Mouse (Mus musculus): ENCODE data around the gene Ptch1. TPM values are rescaled to one million over a fixed set of nuclear protein-coding genes. Genes with fewer than 3 reads are reported as not detected.

The Ptch1 gene
- 38.6 and 39.5 TPM in 2 replicates for total RNA-seq (2021)
- long read RNA-seq, experiment 1, partial matches to known transcripts, result 4 of 19 reads
- long read RNA-seq, experiment 1, other reads (novel, unspliced or antisense), result 15 of 19 reads
- long read RNA-seq, experiment 2, full-length matches to known transcripts, result 1 of 29 reads
- long read RNA-seq, experiment 2, partial matches to known transcripts, result 3 of 29 reads
- long read RNA-seq, experiment 2, other reads (novel, unspliced or antisense), result 25 of 29 reads

DNA sequence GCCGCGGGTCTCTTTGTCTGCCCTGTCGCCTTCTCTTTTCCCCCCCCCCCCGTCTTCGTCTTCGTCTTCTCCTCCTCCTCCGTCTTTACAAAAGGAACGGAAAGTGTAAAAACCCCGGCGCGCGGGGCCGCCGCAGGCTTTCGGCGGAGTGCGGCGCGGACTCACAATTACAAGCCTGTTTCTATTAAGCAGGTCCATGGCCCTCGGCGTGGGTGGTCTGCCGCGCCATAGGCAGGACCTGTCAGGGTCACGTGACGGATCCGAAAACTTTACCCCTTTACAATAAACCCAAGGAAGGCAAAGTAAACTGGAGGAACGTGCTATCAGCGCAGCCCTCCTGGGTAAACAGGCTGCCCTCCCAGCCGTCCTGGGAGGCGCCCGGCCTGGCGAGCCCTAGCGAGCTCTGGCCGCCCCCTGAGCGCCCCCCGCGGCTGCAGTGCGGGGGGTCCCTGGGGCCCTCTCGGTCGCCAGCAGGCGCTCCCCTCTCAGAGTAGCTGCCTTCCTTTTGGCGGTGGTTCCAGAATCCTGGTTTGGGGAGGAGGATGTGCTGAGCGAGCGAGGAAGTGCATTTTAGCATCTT lies at the start of gene Ptch1:
TSS of gene Ptch1 (minus strand) at position 343 of the 580 bp plus-strand sequence.
- peak; percentile 35 for DNase-seq

DNA sequence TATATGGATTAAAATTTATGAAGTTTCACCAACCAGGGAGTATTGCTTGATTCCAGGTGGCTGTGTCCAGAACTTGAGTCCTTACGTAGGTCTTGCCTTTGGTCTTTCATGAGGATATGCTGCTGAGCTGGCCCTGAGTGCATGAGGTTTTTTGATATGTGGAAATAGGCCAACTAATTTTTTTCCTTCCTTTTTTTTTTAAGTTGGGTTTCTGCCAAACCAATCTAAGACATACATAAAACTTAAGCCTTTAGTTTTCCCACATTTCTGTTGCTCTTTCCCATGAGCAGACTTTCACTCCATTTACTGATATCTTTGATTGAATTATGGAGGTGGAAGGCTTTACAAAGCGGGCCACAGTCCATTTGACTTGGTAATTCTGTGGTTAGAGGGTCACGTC lies 47.9 kb upstream of the Ptch1 start:
- DNase-seq, result no peak

DNA sequence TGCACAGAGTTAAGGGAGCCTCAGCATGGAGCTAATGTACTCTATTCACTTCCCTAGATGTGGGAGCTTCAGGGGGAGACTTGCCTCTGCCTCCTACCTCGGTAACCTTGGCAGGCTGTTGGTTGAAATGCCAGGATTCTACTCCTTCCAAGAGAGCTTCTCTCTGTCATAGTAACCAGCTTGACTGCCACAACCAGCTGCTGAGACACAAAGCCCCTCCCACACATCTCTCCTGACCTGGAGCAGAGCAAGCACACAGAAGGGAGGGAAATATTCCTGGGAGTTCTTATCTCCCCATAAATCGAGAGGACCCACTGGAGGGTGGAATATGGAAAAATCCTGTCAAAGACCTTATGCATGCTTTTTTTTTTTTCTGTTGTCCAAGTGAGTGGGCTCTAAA lies 39.8 kb upstream of the Ptch1 start:
- no peak for DNase-seq

DNA sequence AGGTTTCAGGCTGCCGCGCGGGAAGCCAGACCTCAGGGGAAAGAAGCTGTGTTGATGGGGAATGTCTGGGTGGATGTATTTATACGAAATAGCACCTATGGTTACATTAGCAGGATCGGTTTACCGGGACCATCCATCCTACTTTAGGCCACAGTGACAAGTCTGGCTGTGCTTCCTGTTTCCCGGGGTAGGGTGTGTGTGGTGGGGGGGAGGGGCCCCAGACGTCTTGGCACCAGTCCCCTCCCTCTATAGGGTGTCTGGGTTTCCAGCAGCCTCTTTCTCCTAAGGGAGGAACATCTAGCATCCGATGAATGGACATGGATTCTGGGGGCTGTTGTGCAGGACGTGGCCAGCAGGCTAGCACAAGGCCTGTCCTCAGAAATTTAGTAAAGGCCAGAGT lies 36.3 kb upstream of the Ptch1 start:
- no peak for DNase-seq

DNA sequence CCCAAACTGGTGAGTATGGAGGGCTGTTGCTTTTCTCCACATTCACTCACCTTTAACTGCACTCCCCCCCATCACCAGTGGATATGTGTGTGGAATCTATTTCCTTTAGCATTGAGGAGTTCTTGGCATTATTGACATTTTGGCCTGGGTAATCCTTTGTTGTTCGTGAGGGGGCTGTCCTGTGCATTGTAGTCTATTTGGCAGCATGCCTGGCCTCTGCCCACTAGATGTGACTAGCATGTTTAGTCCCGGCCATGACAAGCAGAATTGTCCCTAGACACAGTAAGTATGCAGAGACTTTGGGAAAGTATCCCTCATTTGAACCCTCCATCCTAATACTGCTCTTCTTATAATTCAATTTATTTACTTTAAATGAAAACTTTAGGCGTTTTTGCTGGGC lies 24.2 kb upstream of the Ptch1 start:
- DNase-seq, result no peak

DNA sequence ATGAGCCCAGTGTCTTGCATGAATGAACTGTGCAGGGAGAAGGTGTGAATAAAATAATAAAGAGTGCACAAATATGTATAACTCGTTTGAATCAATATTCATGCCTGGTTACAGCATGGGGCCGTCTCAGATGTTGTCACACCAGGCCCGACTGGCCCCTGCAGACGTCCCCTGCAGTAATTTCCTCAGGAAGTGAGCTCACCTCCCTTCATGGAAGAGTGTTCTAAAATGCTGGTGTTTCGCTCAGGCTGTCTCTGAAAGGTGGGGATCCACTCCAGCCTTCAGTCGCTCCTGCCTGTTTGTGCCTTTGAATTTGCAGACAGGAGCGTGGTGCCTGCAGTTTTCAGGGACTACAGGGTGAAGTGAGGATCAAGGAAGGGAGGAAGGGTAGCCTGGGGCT lies 22.5 kb upstream of the Ptch1 start:
- DNase-seq, result no peak

DNA sequence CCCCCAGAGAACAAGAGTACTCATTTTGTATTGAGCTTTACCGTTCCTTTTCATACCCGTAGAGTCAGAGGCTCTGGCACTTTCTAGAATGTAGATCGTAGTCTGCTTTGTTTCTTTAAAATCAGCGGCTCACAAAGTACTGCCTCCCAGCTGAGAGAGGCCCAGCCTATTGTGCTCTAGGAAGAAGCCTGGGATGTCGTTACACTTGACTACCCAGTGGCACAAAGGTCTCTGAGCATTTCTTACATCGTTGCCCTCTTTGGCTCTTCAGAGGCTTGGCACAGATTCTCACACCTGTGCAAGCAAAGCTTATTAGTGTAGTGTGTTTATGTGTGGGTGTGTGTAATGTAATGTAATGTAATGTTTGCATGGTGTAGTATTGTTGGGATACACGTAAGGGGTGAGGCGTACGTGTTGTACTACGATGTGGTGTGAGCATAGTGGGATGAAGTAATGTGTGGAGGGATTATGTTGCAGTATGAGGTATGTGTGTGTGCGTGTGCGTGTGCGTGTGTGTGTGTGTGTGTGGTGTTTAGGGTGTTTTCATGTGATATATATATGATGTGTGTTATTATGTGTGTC lies 20.2 kb upstream of the Ptch1 start:
- no peak for DNase-seq

DNA sequence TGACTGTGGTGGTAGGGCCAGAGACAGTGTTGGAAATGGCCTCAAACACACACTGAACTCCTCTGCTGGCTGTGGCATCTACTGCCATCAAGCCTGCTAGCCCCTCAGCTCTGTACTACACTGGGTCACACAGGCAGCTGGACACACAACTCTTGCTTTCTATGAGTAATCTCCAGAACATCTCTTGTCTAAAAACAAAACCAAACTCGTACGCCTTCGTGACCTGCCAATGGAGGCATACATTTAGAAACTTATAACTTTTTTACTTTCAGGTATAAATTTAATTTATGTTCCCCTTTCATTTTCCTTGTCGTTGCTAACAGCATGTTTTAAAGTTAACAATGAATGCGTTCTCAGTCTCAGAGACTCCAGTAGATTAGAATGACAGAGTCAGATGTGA lies 19.4 kb upstream of the Ptch1 start:
- no peak for DNase-seq

DNA sequence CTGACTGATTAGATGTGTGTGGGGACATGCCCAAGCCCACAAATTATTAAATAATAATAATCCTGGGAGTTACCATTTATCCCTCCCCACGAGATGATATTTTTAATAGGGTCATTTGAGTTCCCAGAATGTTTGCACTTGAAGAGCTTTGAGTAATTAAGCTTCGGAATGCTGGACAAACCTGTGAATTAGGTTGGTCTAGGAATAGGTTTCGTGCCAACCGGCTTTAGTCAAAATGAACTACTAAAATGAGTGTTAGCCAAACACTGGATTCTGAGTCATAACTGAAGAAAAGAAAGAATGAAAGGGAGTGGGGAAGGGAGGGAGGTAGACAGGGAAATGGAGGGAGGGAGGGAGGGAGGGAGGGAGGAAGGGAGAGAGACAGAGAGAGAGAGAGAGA lies 1.2 kb upstream of the Ptch1 start:
- no peak for DNase-seq

DNA sequence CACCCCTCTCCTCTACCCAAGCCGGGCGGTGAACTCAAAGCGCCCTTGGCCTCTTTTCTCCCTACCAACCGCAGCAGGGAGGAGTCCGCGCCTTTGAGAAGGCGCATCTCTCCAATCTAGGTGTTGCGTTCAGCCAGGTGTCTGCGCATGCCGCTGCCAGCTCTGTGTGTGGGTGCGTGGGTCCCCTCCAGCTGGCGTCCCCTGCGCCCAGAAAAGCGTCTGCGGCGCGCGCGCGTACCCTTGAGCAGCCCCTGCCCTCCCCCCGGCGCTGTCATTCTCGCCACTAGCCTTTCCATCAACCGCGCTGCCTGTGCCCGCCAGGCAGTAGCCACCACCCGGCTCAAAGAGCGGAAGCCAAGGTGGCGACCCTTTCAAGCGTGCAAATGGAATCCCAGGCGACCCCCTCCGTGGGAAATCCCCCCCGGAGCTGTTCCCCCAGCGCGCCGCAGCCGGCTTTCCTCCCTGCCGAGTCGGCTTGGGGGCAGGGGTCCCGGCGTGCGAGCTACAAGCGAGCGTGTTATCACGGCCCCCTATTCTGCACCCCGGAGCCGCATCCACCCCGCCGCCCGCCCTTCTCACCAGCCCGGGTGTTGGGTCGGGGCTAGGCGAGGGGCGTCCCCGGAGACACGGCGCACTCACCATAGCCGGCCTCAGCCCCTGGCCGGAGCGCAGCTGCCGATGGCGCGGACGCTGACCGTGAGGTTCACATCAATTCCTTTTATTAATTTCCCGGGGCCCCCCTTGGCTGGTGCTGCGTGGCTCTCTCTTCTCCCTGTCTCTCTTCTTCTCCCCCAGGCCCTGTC lies 744 bp downstream of the Ptch1 start:
- DNase-seq, result peak; percentile 39

DNA sequence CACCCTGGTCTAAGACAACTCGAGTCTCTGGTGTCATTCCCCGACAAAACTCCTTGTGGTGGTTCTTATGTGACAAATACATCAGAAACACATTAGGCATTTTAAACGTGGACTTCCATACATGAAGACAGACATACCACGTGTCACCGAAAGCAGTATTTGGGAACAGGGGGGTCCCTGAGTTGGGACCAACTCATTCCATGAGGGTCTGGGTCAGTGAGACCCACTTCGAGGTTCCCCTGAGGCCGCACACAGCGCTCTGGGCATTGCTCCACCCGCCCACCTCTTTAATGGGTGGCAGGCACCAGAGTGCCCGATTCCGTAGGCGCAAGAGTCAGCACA lies 1.3 kb downstream of the Ptch1 start:
- no peak for DNase-seq

DNA sequence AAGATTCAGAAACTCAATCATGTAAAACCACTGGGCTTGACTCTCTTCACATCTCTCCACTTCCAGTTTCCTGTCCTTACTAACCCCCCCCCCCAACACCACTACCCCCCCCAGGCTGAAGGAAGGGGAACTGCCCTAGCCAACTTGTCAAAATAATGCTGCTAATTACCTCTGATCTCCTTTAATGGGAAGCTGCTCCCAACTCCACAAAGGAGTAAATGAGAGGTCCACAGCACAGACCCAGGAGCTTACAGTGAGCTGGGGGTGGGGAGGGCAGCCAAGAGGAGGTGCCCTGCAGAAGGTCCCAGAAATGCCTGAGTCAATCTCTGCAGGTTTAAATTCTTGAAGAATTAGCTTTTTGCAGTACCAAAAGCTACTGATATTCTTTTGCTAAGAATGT lies 2.9 kb downstream of the Ptch1 start:
- no peak for DNase-seq

DNA sequence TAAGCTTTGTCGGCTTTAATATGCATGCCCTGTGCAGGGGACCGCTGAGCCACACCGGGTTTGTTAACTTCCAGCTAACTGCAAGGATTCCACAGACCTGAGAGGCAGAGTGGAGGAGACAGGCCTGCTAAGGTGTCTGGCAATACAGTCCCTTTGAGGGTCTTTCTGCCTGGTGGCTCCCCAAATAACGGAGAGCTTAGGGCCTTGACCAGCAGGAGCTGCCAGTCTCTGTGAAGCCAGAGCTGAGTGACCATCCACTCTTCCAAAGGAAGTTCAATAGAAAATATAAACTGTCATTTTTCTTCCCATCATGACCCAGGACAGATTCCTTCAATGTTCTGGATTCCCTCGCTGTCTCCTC lies 4.0 kb downstream of the Ptch1 start:
- DNase-seq, result no peak

DNA sequence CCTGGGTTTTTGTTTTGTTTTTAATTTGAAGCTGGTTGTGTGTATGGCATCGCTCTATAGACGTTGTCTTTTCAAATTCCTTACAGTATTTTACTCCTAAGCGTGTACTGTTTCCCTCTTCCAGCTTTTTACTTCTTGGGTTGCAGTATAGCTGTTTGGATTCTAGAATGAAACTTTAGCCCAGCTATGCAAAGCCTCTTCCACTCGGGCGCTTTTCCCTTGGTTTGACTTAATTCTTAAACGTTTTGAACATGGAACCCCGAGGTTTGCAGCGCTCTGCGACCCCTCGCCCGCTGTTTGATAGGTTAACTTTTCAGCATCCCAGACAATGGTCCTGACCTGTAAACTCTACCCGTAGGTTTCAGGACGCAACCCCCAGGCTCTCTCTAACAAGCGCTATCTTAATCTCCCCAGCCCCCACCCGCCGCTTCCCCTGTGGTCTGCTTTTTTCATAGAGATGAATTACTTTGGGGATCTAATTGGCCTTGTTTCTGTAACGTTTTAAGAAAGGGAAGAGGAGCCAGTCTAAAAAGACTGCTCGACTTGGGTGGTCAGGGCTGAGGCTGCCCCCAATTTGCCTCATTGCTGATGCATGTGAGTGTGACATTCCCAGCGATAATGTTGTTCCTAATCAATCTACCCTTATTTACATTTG lies 4.5 kb downstream of the Ptch1 start:
- DNase-seq, result no peak

DNA sequence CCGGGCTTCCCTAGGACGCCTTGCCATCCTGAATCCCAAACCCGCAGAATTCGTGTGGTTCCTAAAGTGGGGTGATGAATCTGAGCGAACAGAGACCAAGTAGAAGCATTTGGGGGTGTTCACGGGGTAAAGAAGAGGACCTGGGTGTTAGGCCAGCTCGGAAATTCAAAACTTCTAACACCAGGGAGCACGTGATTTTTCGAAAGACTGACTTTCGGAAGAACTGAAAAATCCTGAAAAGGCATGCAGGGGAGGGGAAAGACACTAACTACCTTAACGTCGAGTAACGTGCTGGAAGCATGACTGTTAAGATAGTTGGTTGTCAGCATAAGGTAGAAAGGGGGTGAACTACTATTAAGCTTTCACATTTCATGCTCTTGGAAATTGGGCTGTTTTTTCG lies 5.1 kb downstream of the Ptch1 start:
- no peak for DNase-seq

DNA sequence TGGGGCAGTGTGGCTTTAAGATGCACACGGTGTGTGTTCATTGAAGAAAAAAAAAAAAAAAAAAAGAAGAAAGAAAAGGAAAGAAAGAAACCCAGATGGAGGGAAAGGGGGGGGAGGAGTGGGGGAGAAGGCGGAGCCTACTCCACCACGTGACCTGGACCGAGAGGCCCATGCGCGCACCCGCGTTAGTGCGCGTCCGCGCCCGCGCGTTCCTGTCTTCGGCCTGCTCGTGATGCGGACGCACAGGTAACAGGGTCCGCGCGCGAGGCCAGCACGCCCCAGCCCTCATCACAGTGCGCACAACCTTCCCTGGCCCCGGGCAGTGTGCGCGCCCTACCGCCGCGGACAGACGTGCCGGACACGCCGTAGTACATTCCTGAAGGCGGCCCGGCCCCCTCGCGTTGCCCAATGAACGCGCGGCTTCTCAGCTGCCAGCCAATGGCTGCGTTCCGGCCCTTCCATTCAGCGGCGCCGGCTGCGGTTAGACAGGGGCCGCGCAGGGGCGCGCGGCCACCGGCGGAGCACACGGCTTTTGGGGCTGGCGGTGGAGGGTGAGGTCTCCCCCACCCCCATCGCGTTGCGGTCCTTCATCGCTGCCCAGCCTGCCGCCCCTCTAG lies 5.6 kb downstream of the Ptch1 start:
- DNase-seq, result peak; percentile 96

DNA sequence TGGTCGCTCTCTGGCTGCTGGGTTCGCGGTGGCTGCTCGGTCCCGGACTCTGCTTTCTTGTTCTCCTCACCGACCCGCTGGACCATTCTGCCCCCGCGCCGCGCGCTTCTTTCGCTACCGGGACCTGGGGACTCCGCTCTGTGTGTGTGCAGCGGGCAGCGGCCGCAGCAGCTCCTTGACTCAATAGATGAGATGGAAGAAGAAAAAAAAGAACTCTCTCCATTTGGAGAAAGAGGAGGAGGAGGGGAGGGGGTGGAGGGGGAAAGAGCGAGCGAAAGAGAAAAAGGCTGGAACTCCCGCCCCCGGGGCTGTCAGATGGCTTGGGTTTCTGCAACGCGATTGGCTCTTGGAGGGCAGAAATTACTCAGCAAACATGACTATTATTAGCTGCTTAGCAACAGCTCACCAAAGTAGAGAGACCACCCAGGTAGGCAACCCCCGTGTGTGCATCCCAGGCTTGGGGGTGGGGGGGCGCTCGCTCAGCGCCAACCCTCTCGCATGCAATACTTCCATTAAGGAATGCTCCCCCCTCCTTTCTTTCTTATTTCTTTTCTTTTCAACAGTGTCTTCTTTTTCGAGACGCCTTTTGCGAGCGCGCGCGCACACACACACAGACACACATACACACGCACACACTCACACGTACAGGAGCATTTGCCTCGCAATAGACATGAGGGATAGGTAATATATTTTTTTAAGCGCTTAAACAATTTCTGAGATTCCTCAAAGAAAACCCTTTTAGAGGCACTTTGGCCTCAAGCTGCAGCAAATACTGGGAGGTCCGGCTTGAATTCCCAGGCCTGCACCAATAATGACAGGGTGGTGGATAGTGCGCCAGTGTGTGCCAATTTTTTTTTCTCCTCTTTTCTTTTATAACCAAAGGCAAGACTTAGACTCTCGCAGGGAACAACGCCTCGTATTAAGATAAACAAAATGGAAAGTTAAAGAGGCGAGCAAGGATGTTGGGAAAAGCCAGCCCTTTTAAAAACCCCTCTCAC lies 7.1 kb downstream of the Ptch1 start:
- peak; percentile 90 for DNase-seq

DNA sequence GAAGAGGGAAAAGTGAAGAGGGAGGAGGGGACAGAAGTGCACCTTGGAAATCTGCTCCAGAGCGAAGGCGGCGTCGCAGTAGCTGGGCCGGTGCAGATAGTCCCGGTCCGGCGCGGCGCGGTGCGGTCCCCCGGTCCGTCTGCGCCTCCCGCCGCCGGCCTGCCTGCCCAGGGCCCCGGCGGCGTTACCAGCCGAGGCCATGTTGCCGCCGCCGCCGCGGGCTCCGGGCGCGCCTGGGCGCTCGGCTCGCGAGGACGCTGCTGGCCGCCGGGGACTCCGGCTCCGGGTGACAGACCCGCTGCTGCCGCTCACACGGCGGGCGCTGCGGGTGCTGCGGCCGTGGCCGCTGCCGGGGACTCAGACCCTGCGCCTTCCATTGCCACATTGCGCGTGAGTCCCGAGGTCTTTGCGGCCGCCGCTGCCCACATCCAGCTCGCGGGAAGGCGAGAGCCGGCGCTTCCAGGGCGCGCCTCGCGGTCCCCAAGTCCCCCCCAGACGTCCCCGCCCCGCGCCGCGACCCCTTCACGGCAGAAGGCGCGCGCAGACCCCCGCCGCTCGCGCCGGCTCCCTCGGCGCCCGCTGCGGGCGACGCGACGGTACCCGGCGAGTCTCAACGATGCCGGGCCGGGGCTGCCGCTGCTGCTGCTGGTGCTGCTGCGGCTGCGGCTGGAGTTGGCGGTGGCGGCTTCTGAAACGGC lies 7.9 kb downstream of the Ptch1 start:
- peak; percentile 65 for DNase-seq

DNA sequence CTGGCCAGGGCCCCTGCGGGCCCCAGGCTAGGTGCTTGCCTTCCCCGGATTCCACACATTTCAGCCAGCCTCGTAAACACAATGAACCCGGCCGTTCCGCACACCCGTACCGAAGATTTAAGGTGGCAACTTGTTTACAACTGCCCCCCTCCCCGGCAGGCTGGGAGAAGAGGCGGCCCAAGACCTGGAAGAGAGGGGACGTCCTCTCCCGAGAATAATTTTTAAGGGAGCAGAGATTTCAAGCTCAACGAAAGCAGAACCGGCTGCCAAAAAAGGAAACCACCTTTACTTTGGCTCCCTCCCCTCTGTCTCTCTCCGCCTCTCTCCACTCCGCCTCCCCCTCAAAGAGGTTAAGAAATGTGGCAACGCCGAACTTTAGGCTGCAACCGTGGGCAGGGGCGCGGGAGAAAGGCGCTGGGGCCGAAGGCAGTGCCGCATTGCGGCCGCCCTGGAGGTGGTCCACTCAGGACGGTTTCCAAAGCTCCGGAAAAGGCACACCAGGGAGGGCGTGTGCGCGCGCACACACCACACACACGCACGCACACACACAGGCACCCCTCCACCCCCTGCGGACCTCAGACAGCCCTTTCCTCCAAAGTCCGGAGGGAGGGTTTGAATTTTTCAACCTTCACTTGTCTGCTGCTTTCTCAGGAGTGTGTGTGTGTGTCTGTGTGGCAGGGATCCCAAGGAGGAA lies 8.6 kb downstream of the Ptch1 start:
- peak; percentile 88 for DNase-seq

All from adrenal gland, postnatal 14 days (tissue).